Mouse (Mus musculus): ENCODE results near the gene Git1.

The Git1 gene

GRCm38 (mm10) chr11:77493512-77494343 is at the start of gene Git1:
Git1 (plus strand) TSS chr11:77493562.
- peak in 1 of 2 experiments; percentile 76 for DNase-seq

GRCm38 (mm10) chr11:77444939-77445338 is 48.4 kb upstream of the Git1 start:
- peak; percentile 52 to 79 for DNase-seq

DNA sequence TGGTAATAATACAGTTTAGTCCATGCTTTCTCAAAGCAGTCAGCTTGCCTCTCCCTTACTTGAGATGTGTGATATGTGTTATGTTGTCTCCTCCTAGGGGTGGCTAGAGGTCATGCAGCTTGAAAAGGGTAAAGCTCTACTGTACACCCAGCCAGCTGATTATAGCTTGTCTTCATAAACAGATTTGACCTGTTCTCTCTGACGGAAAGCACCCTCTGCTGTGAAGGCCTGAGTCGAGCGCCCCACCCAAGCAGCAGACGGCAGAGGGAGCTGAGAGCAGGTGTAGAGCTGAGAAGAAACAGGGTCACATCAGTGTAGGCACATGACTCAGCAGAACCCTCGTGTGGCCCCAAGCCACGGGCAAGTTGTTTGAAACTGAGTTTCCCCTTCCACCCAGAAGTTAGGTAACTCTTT is 46.7 kb upstream of the Git1 start:
- DNase-seq: peak; percentile 65 to 69

GRCm38 (mm10) chr11:77449224-77449623 is 44.1 kb upstream of the Git1 start:
- no peak for DNase-seq

GRCm38 (mm10) chr11:77451670-77452069 is 41.7 kb upstream of the Git1 start:
- no peak for DNase-seq

DNA sequence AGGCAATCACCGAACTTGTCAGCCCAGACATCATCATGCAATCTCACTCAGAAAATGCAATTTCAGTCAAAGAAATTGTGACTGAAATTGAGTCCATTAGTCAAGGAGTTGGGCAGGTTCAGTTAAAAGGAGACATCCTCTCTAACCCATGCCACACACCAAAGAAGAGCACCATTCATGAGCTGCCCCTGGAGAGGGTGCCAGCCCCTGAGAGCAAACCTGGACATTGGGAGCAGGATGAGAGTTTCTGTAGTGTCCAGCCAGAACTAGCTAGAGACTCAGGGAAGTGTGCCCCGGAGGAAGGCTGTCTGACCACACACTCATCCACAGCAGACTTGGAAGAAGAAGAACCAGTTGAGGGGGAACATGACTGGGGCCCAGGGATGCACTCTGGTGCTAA is 40.0 kb upstream of the Git1 start:
- no peak for DNase-seq

DNA sequence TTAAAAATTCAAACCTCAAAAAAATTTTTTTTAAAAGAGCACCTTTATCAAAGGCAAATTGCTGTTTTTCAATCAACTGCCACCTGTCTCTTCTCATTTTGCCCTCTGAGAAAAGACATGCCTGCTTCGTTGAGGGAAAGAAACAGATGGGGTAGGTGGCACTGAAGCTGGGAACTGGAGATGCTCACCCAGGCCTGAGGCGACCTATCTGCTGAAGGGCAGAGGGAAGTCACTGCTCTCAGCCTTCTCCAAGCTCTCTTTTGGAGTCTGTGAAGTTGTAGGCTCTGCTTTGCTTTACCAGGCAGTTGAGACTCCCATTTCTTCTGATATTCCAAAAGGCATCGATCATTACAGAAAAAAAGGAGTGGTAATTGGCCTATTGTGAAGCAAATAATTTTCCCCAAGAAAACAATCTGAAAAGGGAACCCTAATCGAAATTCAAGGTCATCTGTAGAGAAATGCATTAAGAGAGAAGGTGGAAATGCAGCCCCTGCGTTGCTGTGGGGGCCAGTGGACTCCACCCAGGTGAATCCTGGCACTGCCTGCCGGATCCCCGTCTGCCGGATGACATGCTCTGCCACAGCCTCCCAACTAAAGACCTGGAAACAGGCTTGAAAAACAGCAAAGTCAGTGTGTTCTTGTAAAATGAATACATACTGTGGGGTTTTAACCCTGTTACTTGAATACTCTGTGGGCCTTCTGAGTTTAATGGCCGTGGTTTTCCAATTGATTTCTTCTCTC is 37.4 kb upstream of the Git1 start:
- no peak for DNase-seq

- peak in 1 of 2 experiments; percentile 34 for DNase-seq
Observed at GRCm38 (mm10) chr11:77456866-77457265, 36.5 kb upstream of the Git1 start.

GRCm38 (mm10) chr11:77461856-77462255 is 31.5 kb upstream of the Git1 start:
- DNase-seq: no peak

GRCm38 (mm10) chr11:77462283-77463100 is 30.9 kb upstream of the Git1 start, which contains the start of gene Coro6:
Coro6 (plus strand) TSS chr11:77462411.
- peak; percentile 87 to 96 for DNase-seq

GRCm38 (mm10) chr11:77463101-77463445 is 30.3 kb upstream of the Git1 start:
- DNase-seq: no peak

DNA sequence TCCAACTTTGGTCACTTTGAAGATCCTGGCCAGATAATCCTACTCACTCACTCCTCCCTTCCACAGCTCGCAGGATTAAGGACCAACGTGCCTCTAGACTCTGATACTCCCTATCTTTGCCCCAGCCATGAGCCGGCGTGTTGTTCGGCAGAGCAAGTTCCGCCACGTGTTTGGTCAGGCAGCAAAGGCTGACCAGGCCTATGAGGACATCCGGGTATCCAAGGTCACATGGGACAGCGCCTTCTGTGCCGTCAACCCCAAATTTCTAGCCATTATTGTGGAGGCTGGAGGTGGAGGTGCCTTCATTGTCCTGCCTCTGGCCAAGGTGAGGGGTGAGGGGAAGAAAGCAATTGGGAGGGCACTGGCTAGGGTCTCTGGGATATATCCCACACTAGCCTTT is 29.6 kb upstream of the Git1 start:
- no peak for DNase-seq

DNA sequence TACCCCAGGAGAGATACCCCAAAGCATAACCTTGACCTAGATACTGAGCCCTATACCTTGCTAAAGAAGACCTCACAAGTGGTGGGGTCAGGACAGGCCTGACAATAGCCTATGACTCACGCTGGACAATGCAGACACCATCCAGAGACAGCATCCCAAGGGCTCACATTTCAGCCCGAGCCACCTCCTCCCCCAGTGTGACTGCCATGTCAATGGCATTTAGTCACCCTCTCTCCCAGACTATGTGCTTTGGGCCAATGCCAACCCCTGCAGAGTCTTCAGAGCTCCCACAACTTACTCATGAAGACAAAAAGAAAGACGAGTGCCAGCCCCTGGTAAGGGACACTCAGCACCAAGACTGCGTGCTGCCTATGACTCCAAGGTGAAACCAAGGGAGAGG is 28.7 kb upstream of the Git1 start:
- DNase-seq: no peak

DNA sequence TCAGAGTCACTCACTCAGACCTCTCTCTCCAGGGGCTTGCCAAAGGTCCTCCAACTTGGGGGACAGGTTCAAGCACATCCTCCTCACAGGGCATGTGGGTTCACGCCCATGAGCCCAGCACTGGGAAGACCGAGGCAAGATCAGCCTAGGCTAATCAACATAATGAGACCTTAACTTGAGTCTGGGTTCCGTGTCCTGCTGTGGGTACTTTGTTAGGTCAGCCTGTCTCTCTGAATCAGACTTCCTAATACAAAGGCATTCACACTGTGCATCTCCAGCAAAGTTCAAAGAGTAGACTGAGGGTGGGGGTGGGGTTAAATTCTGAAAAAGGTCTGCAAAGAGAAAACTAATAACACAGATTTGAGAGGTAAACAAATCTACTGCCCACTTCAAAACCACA is 28.3 kb upstream of the Git1 start:
- no peak for DNase-seq

DNA sequence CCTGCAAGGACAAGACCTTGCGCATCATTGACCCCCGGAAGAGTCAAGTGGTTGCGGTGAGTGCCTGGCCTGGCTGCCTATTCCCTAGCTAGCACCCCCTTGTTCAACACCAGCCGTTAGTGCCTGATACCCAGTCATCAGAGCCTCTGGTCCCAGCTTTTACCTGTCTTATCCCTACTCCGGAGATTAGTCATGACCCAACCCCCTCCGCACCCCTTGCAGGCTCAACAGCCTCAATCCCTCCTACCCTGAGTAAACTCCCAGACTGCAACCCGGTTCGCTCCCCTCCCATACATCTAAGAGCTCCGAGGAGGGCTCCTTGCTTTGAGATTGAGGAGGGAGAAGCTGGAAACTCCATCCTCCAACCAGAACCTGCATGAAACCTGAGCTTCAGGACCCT is 26.8 kb upstream of the Git1 start:
- no peak for DNase-seq

- DNase-seq: peak; percentile 85 to 93
Observed at GRCm38 (mm10) chr11:77467157-77467556, 26.2 kb upstream of the Git1 start.

DNA sequence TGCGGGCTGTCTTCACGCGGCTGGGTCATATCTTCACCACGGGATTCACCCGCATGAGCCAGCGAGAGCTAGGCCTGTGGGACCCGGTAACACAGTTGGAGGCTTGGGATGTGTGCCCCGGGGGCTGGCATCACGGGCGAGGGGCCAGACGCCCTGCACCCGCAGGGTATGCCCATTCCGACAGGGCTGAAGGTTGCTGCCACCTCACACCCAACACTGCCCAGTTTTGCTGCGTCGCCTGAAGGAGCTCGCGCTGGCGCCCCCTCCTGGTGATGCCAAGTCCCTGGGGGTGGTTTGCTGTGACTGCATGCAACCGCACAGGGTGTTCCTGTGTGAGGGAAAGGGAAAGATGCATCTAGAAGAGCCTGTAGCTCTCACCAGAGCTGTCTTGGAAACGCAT is 25.6 kb upstream of the Git1 start:
- DNase-seq: peak; percentile 79 to 93

GRCm38 (mm10) chr11:77468397-77468796 is 25.0 kb upstream of the Git1 start:
- no peak for DNase-seq

GRCm38 (mm10) chr11:77471407-77471806 is 22.0 kb upstream of the Git1 start:
- no peak for DNase-seq

- DNase-seq: no peak
Observed at GRCm38 (mm10) chr11:77472775-77473174, 20.6 kb upstream of the Git1 start.

GRCm38 (mm10) chr11:77476216-77476615 is 17.1 kb upstream of the Git1 start:
- DNase-seq: no peak

- DNase-seq: peak in 1 of 2 experiments; percentile 44
Observed at GRCm38 (mm10) chr11:77476895-77477294, 16.5 kb upstream of the Git1 start.

DNA sequence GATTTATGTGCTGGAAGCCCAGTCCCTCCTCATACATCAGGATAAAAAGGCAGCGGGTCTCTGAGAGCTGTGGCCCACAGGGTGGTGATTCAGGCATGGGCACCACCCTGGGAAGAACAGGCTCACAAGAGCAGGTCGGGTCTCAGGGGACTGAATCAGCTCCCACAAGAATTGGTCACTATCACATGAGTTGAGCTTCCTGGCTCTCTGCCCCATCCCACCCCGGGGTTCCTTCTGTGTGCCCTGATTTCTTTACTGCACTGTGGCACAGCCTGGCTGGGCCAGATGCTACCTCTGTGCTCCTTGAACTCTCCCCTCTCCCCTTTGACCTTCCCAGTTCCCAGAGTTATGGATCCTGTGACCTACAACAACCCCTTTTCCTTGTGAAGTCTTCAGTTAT is 10.3 kb upstream of the Git1 start:
- DNase-seq: no peak
